In the genomic region with DNA sequence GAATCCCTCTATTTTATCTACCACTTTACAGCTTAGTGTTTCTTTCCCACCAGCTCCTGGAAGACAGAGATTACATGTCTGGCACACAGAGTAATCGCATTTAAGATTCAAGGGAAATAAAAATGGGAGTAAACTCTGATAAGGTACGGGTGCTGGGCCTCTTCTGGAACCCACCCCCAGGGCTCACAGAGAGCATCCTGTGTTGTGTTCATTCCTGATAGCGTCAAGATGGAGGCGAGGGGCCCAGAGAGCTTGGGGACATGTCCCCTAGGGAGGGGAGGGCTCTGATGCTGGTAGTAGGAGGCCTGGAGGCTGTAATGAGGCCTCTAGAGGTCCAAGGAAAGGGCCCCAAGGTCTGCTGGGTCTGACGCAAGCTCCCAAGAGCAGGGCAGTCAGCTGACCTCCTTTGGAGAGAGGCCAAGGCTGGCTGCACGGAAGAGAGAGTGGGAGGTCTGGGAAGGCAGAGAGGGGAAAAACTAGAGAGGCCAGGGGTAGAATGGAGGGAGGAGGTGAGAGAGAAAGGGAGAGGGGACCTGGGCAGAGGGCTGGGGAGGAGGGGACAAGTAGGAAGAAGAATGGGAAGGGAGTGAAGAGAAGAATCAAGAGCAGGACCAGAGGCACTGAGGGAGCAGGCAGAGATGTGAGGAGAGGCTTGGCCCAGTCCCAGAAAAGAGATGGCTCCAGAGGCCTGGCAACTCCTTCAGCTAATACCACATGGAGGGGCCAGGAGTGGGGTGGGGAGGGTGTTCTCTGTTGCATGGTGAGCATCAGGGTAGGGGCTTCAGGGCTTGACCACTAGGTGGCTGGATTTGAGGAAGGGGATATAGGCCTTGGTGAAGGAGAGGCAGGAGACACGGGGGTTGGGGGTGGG, we compare ENCODE assay signal across 8 mouse cellular contexts.
DNase-seq lines count a peak whose midpoint lies in the region; ATAC-seq and TF ChIP-seq lines count a peak whose summit lies in the region.

No protein-coding gene starts in this region.

- no peaks in the 10 kb centered on the region for H3K9me3 ChIP-seq in forebrain, embryonic 10.5 days
- H3K9me3 ChIP-seq in forebrain, embryonic 12.5 days = no peaks in the 10 kb centered on the region
- H3K9me3 ChIP-seq in heart, embryonic 13.5 days = no peaks in the 10 kb centered on the region
- no peaks in the 10 kb centered on the region for H3K9me3 ChIP-seq in kidney, postnatal 0 days (replicated peaks; ENCODE audit: low read length)

- H3K9ac ChIP-seq in forebrain, embryonic 12.5 days = no peak overlapping the region
- H3K9ac ChIP-seq in heart, embryonic 13.5 days = 0 out of 2 replicates have a peak overlapping the region, but pooled peaks have one; percentile 10
- no peak overlapping the region for H3K9ac ChIP-seq in kidney, postnatal 0 days (ENCODE audit: low read depth, low read length)

- H3K4me2 ChIP-seq in forebrain, embryonic 12.5 days = no peak overlapping the region
- H3K4me2 ChIP-seq in heart, embryonic 13.5 days = peak overlapping the region; percentile 33; the same call in 1 of the 2 replicates
- no peak overlapping the region for H3K4me2 ChIP-seq in kidney, postnatal 0 days (ENCODE audit: low read length)

- ATAC-seq in forebrain, embryonic 12.5 days (ENCODE audit: low FRiP score) = no peak
- ATAC-seq in heart, embryonic 13.5 days (ENCODE audit: extremely low read depth, insufficient number of reproducible peaks, low FRiP score, low TSS enrichment) = peak; percentile 68; the same call in 1 of the 2 replicates
- ATAC-seq in kidney, postnatal 0 days (replicated peaks; ENCODE audit: low FRiP score, low read depth) = peak; percentile 76
- ATAC-seq in activated CD4-positive, CD25-positive, alpha-beta regulatory T cell, adult 4 months = no peak

- 71% methylated on average over 7 of the region's 7 CpGs for WGBS in forebrain, embryonic 10.5 days
- 59% methylated on average over 7 of the region's 7 CpGs for WGBS in forebrain, embryonic 12.5 days
- 23% methylated on average over 7 of the region's 7 CpGs for WGBS in heart, embryonic 13.5 days
- WGBS in kidney, postnatal 0 days = 40% methylated on average over 7 of the region's 7 CpGs

- H3K27ac ChIP-seq in forebrain, embryonic 10.5 days = peak overlapping the region; percentile 62; the same call in 1 of the 2 replicates
- no peak overlapping the region for H3K27ac ChIP-seq in forebrain, embryonic 12.5 days
- H3K27ac ChIP-seq in heart, embryonic 13.5 days (replicated peaks) = peak overlapping the region; percentile 88
- peak overlapping the region; percentile 36; the same call in 1 of the 2 replicates for H3K27ac ChIP-seq in kidney, postnatal 0 days

- H3K27me3 ChIP-seq in forebrain, embryonic 10.5 days (ENCODE audit: poor library complexity, severe bottlenecking) = no peaks in the 10 kb centered on the region
- H3K27me3 ChIP-seq in forebrain, embryonic 12.5 days = no peaks in the 10 kb centered on the region
- no peaks in the 10 kb centered on the region for H3K27me3 ChIP-seq in heart, embryonic 13.5 days (replicated peaks)
- no peaks in the 10 kb centered on the region for H3K27me3 ChIP-seq in kidney, postnatal 0 days (ENCODE audit: insufficient read depth, low read length)

- H3K36me3 ChIP-seq in forebrain, embryonic 10.5 days (replicated peaks) = no peaks in the 10 kb centered on the region
- no peaks in the 10 kb centered on the region for H3K36me3 ChIP-seq in forebrain, embryonic 12.5 days (replicated peaks)
- H3K36me3 ChIP-seq in heart, embryonic 13.5 days = no peaks in the 10 kb centered on the region
- no peaks in the 10 kb centered on the region for H3K36me3 ChIP-seq in kidney, postnatal 0 days (ENCODE audit: insufficient read depth, low read length)

- no peak overlapping the region for H3K4me3 ChIP-seq in forebrain, embryonic 10.5 days
- H3K4me3 ChIP-seq in forebrain, embryonic 12.5 days (replicated peaks) = no peak overlapping the region
- no peak overlapping the region for H3K4me3 ChIP-seq in heart, embryonic 13.5 days
- no peak overlapping the region for H3K4me3 ChIP-seq in kidney, postnatal 0 days (replicated peaks; ENCODE audit: low read depth, low read length)

- TF ChIP-seq CTCF in kidney, postnatal 0 days (IDR thresholded peaks at IDR 0.05; ENCODE audit: low read depth) = no peak

- DNase-seq in forebrain, embryonic 10.5 days (ENCODE audit: extremely low spot score, low spot score) = no peak
- peak; percentile 87 for DNase-seq in c-Kit-positive CD71-positive TER-119-positive erythroid progenitor cells, embryonic 14.5 days (ENCODE audit: low spot score)
- DNase-seq in kidney, postnatal 0 days (ENCODE audit: low spot score) = peak; percentile 76
- DNase-seq in lung, postnatal 25 days (ENCODE audit: low spot score) = peak; percentile 70
- DNase-seq in testis, postnatal 14 days (ENCODE audit: low spot score) = peak; percentile 75

- H3K4me1 ChIP-seq in forebrain, embryonic 10.5 days = peaks cover 8% of the 10 kb centered on the region
- peaks cover 5% of the 10 kb centered on the region; the same call in 1 of the 2 replicates for H3K4me1 ChIP-seq in forebrain, embryonic 12.5 days
- H3K4me1 ChIP-seq in heart, embryonic 13.5 days = peaks cover 45% of the 10 kb centered on the region
- peaks cover 8% of the 10 kb centered on the region for H3K4me1 ChIP-seq in kidney, postnatal 0 days (replicated peaks; ENCODE audit: insufficient read depth, low read length)

Comparison
In these comparisons a context has a peak if more than half of its experiments do, and no peak if none do; other contexts are left out.
1. ATAC-seq: peak in heart, embryonic 13.5 days (single experiment) and kidney, postnatal 0 days (single experiment); none in forebrain, embryonic 12.5 days (single experiment) and activated CD4-positive, CD25-positive, alpha-beta regulatory T cell, adult 4 months (single experiment).